Mouse (Mus musculus): ENCODE measurements around the gene Mtmr12.
"Not testable (repeated sequence)": the region's sequence is repeated elsewhere in the genome, so short reads cannot be mapped to it uniquely, and the experiment has no call there.

Gene Mtmr12

DNA sequence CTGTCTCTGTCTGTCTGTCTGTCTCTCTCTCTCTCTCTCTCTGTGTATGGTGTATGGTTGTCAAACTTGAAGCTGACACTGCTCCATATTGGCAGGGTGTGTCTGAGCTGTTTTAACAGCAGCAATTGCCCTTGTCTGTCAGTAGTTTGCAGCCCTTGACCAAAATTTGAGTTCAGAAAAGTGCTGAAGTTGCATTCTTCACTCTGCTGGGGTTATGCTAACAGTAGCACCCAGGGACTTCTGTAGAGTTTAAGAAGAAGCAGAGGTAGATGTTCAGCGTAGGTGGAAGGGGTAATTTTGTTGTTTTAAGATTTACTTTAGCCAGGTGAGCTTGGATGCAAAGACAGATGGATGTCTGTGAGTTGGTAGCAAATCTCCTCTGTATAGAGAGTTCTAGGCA lies 7.4 kb downstream of the Mtmr12 start:
- no peak for DNase-seq

GRCm38 (mm10) chr15:12214531-12215414 lies 9.9 kb downstream of the Mtmr12 start:
- DNase-seq, result no peak

- no peak for DNase-seq
Observed at GRCm38 (mm10) chr15:12215415-12215718, 10.5 kb downstream of the Mtmr12 start.

GRCm38 (mm10) chr15:12216119-12216518 lies 11.3 kb downstream of the Mtmr12 start:
- DNase-seq, result no peak

DNA sequence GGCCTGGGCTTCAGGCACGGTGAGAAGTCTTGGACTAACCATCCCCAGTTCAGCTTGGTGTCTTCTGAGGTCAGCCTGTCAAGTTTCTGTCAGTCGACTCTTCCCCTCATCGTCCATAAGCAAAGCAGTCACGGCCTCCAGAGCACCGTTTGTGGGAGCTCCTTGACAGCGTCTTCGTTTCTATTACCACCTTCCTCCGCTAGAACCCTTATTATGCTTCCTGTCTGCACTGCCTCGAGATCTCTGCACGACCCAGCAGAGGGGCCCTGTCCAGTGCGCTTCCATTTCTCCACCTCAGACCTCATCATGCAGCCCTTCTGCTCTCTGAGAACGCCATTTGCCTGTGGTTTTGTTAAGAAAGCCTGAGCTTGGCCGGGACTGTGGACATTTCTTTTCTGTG lies 12.0 kb downstream of the Mtmr12 start:
- no peak for DNase-seq

DNA sequence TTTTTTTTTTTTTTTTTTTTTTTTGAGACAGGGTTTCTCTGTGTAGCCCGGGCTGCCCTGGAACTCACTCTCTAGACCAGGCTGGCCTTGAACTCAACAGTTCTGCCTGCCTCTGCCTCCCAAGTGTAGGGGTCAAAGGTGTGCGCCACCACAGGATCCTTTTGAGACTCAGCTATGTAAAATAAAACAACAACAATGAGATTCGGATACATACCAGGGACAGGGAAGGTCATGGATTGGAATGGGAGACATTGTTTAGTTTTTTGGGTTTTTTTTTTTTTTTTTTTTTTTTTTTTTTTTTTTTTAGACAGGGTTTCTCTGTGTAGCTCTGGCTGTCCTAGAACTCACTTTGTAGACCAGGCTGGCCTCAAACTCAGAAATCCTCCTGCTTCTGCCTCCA lies 12.5 kb downstream of the Mtmr12 start:
- DNase-seq, result not testable (repeated sequence)

DNA sequence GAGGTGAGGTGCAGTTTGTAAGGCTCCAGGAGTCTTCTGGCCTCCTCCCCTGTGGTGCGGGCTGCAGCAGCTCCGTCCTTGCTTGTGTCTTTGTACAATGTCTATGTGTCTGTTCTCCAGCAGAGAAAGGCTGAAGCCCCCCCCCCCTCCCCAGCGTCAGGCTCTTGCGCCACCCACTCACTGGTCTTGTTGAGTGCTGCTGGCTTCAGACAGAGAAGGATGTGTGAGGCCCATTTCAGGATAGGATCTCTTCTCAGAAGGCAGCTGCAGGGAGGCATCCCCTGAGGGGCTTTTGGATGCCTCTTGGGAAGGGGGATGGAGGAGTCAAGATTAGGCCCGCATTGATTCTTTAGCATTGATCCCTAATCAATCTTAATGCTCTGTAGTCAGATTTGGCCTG lies 13.0 kb downstream of the Mtmr12 start:
- DNase-seq, result no peak

- DNase-seq, result no peak
Observed at GRCm38 (mm10) chr15:12218583-12219382, 14.0 kb downstream of the Mtmr12 start.

GRCm38 (mm10) chr15:12221131-12221530 lies 16.3 kb downstream of the Mtmr12 start:
- DNase-seq, result no peak

DNA sequence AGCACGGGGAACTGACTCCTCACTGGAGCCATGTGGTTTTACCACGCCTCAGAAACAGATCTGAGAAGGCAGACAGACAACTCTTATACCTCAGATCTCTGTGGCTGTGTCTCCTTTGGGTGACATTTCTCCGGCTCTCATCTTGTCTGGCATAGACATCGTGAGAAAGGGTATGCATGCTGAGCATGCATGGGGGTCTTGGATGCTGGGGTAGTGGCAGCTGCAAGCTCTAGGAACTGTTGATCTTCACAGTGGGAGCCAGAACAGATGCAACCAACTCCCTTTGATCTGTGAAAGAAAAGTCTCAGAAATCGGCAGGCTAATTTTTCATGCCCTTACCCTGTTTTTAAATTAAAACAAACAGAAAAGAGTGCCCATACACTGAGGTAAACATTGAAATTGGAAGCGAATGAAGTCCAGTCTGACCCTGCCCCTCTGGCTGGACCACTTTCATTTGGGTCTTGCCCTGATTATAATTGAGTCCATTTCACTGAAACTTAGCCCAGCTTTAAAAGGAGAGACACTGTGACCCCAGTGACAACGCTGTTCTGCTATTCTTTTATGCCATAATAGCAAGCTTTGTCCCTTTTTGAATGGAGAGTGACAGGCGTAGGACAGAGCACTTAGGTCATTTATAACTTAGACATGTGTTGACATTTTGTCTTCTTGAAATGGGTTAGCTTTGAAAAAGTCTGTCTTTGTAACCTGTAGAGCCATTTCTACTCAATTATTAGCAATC lies 17.9 kb downstream of the Mtmr12 start:
- DNase-seq, result no peak

DNA sequence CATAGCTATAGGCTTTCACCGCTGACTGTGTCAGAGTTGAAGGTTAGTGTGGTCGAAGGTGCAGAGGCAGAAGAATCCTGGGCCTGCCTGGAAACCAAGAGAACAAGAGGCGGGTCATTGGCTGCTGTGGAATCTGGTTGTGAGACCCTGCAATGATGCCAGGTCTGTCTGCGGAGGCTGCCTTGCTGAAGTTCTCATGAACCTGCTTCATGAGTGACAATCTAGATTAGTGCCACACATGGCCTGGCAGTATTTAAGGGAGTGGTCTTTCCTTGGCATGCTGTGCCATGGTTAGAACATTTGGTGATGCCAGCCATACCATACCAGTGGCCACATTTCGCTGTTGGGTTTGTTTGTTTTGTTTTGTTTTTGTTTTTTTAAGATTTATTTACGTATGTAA lies 18.6 kb downstream of the Mtmr12 start:
- DNase-seq, result no peak

DNA sequence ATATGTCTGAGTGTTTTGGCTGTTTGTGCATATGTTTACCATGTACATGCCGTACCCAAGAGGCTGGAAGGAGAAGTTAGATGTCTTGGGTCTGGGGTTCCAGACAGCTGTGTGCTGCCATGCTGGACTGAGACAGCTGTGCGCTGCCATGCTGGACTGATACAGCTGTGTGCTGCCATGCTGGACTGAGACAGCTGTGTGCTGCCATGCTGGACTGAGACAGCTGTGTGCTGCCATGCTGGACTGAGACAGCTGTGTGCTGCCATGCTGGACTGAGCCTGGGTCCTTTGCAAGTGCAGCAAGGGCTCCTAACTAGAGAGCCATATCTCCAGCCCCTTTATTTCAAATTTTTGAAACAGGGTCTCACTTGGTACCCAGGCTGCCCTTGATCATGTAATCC lies 19.4 kb downstream of the Mtmr12 start:
- no peak for DNase-seq

DNA sequence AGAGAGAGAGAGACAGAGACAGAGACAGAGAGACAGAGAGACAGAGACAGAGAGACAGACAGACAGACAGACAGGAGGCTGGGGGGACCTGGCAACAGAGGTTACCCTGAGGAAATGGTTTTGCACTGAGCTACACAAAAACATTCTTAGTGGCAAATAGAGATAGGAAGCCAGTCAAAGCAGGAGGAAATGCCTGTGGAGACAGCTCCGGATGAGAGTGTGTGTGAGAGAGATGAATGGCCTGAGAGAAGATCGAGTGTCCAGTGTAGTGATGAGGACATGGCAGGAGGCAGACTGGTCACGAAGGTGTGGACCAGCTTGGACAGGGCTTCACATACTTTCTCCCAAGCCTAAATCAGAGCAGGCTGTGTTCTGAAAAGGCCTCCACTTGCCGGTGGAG lies 20.2 kb downstream of the Mtmr12 start:
- DNase-seq, result no peak

- no peak for DNase-seq
Observed at GRCm38 (mm10) chr15:12226908-12227307, 22.1 kb downstream of the Mtmr12 start.

DNA sequence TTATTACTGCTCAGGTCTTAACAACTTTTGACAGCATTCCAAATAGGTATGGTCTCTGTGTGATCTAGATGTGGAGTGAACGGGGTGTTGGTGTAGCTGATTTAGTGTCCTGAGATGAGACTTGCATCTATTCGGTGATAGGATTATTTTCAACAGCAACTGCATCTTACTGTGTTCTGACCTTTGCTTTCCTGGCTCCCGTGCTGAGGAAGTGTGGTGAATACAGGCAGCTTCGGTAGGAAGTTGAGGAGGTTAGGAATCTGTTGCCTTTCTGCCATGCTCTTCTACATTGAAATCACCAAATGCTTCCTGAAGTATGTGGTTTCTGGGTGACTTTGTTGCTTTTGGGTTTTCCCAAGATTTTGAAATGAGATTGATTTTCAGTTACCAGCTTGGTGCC lies 22.5 kb downstream of the Mtmr12 start:
- DNase-seq, result no peak

- DNase-seq, result no peak
Observed at GRCm38 (mm10) chr15:12229603-12230242, 24.9 kb downstream of the Mtmr12 start.

- DNase-seq, result no peak
Observed at GRCm38 (mm10) chr15:12230243-12230935, 25.6 kb downstream of the Mtmr12 start.

DNA sequence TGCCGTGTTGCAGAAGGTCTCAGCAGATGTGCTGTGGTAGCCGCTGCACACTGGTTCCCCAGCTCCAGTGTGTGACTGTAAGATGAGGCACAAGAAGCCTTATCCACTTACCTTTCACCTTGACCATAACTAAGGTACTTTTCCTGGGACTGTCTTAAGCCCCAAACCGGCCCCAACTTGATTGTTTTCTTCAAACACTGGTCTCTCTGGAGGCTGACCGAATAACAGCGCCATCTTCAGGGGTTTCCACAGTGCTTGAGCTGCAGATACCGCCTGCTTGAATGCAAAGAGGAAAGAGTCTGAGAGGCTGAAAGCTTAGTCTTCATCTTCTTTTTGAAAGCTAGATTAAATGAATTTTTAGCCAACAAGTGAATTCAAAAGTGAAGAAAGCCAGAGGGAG lies 26.6 kb downstream of the Mtmr12 start:
- DNase-seq, result no peak

GRCm38 (mm10) chr15:12232429-12232828 lies 27.6 kb downstream of the Mtmr12 start:
- no peak for DNase-seq

- no peak for DNase-seq
Observed at GRCm38 (mm10) chr15:12233021-12233420, 28.2 kb downstream of the Mtmr12 start.

- no peak for DNase-seq
Observed at GRCm38 (mm10) chr15:12235559-12235958, 30.7 kb downstream of the Mtmr12 start.

GRCm38 (mm10) chr15:12235983-12236382 lies 31.2 kb downstream of the Mtmr12 start:
- no peak for DNase-seq
